Mouse (Mus musculus): ENCODE measurements around the gene Kifc1.
A peak's percentile ranks its signal among the peaks of the same experiment; 100 is the strongest.
"Not testable (repeated sequence)": the region's sequence is repeated elsewhere in the genome, so short reads cannot be mapped to it uniquely, and the experiment has no call there.

The Kifc1 gene

GRCm38 (mm10) chr17:33901653-33902052 lies 11.2 kb upstream of the Kifc1 start:
- no peak for DNase-seq

DNA sequence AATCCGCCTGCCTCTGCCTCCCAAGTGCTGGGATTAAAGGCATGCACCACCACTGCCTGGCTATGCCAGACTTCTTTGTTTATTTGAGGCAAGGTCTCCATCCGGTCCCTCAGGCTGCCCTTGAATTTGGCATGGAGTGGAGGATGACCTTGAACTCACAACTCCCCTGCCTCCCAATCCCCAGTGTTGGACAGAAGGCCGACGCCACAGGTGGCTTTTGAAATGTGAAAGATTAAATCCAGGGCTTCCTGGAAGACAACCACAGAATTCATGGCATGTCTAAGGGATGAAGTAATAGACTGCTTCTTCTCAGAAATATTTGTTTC lies 10.5 kb upstream of the Kifc1 start:
- DNase-seq, result no peak

DNA sequence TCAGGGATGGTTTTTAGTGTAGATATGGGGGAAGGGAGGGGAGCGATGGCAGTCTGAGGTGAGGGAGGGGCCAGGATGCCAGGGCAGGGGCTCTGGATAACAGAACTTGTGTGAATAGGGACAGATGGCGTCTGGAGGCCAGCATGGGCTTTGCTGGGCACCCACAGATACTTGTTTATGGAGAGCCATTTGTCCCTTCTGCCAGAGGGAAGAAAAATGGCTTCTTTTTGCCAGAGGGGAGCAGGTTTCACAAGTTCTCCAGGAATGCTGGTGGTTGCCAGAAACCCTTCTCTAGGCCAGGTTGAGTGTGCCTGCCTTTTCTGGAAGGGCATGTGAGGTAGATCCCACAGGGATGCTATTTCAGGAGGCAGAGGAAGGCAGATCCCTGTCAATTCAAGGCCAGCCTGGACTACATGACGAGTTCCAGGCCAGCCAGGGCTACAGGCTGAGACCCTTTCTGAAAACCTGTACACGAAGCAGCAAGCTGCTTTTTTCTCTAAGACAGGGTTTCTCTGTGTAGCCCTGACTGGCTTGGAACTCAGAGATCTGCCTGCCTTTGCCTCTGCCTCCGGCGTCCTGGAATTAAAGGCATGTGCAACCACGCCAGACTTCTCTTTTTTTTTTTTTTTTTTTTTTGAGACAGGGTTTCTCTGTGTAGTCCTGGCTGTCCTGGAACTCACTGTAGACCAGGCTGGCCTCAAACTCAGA lies 10.0 kb upstream of the Kifc1 start:
- DNase-seq, result no peak

DNA sequence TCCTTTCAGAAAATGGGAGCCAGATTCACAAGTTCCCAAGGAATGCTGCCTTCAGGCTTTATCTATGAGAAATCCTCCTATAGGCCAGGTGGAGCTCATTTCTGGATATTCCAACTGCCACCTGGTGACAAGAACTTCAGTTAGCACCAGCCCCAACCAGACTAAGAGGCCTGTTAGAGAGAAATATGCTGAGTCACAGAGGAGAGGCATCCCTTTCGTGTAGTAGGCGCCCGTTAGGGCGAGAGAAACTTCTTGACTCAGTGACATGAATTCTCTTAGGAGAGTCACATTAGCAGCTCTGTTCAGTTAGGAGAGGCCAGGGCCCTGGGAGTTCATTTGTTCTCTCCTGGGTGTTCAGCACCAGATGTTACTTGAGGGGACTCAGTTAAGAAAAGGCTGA lies 9.2 kb upstream of the Kifc1 start:
- no peak for DNase-seq

- DNase-seq, result not testable (repeated sequence)
These were observed 7.7 kb upstream of the Kifc1 start for GRCm38 (mm10) chr17:33898193-33898592.

GRCm38 (mm10) chr17:33897114-33897794 lies 6.8 kb upstream of the Kifc1 start:
- peak in 1 of 2 experiments; percentile 43 for DNase-seq

GRCm38 (mm10) chr17:33893011-33893410 lies 2.5 kb upstream of the Kifc1 start:
- DNase-seq, result not testable (repeated sequence)

DNA sequence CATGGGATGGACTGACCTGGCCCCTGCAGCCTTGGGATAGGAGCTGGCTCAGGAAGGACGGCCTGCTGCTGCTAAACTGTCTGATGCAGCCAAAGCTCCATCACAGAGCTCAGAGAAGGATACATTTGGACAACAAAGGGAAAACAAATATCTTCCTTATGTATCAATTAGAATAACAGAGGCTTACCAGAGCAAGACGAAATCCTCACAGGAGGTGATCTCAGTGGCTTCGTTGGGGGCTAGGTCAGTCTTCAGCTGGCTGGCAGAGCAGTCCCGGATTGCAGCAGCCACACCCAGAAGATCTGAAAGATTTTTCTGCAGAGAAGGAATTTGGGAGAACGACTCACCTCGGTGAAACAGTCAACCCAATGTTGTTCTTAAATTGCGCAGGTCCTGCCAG lies 2.0 kb upstream of the Kifc1 start:
- no peak for DNase-seq

GRCm38 (mm10) chr17:33891892-33892291 lies 1.4 kb upstream of the Kifc1 start:
- not testable (repeated sequence) for DNase-seq

DNA sequence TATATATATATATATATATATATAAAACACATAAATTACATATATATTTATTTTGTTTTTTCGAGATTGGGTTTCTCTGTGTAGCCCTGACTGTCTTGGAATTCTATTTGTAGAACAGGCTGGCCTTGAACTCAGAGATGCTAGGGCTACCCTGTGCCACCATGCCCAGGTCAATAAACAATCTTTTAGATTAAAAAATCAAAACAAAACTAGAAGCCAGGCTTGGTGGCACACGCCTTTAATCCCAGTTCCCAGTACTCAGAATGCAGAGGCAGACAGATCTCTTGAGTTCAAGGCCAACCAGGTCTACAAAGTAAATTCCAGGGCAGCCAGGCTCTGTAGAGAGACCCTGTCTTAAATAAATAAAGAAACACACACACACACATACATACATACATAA lies 896 bp upstream of the Kifc1 start:
- DNase-seq, result no peak

GRCm38 (mm10) chr17:33889941-33890532 lies 424 bp downstream of the Kifc1 start:
- DNase-seq, result not testable (repeated sequence)

GRCm38 (mm10) chr17:33888230-33888629 lies 2.2 kb downstream of the Kifc1 start:
- DNase-seq, result not testable (repeated sequence)

DNA sequence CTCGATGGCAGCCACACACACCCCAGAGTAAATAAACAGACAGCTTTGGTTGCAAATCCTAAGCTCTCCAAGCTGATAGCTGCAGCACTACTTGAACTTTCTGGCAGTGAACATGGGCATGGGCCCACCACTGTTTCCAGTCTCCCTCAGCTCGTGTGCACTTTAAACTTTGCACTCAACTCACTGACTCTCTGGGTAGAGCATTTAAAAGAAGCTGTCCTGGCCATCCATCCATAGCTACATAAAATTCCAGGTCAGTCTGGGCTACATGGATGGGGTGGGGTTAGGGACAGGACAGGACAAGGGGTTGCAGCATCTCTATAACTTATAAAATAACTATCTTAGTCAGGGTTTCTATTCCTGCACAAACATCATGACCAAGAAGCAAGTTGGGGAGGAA lies 2.7 kb downstream of the Kifc1 start:
- DNase-seq, result peak in 1 of 2 experiments; percentile 32

- DNase-seq, result not testable (repeated sequence)
These were observed 6.1 kb downstream of the Kifc1 start for GRCm38 (mm10) chr17:33884320-33884719.

- DNase-seq, result not testable (repeated sequence)
These were observed 14.7 kb downstream of the Kifc1 start for GRCm38 (mm10) chr17:33875797-33876196.

DNA sequence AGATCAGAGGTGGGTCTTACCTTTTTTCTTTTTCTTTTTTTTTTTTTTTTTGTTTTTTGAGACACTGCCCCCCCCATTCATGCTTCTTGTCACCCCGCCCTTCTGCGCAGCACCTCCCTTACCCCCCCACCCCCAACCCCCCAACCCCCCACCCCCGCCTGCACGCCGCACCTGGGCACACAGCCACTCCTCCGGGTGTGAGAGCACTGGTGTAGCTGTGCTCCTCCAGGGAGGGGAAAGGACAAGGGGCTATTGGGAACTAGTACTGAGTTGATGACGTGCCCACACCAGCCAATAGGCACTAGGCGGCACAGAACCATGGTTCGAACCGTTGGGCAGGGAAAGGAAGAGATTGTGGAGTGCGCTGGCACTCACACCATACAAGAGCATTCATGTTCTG lies 16.1 kb downstream of the Kifc1 start:
- DNase-seq, result no peak

DNA sequence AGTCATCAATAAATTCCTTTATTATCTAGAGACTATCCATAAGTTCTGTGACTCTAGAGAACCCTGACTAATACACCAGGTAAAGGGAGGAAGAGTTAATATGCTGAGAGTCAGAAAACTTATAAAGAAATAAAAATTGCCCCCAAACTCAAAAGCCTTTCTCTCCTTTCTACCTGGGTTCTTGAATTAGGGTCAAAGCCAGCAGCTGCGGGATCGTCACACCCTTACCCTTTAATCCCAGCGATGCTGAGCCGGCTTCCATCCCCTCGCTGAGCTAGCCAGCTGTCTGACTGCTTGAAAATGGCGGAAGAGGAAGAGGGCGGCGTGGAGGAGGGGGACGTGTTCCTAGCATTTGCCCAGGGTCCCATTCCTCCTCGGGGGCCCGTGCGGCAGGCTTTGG lies 16.9 kb downstream of the Kifc1 start, which contains the start of gene Gm7029:
Gene Gm7029 (plus strand): TSS at position 301 of the 400 bp plus-strand sequence.
- not testable (repeated sequence) for DNase-seq

GRCm38 (mm10) chr17:33865330-33866030 lies 25.0 kb downstream of the Kifc1 start:
- peak; percentile 43 to 62 for DNase-seq

GRCm38 (mm10) chr17:33857816-33858215 lies 32.6 kb downstream of the Kifc1 start:
- no peak for DNase-seq

- no peak for DNase-seq
These were observed 39.1 kb downstream of the Kifc1 start for GRCm38 (mm10) chr17:33851331-33851730.

DNA sequence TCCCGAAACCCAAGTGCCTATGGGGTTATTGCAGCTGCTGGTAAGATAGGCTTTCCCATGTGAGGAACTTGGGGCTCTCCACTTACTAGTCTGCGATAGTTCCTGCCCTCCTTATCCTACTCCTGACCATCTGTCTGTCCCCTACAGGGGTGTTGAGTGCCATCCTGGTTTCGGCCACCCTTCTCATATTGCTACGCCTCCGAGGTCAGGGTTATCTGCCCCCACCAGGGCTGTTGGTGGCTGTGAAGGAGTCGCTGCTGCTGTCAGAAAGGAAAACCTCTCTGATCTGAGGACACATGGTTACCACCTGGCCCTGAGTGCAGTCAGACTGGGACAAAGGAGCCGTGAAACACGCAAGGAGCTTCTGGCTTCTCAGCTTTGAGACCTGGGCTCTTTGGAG lies 42.3 kb downstream of the Kifc1 start:
- no peak for DNase-seq

GRCm38 (mm10) chr17:33844196-33844595 lies 46.3 kb downstream of the Kifc1 start:
- DNase-seq, result no peak

All from kidney, adult 8-10 months (tissue).